Mouse (Mus musculus) heart, embryonic 15.5 days (tissue): Measurements from ENCODE around the gene Katnb1. TPM values are rescaled to one million over a fixed set of nuclear protein-coding genes. Genes with fewer than 3 reads are reported as not detected.

ENCODE experiments used
- ATAC-seq: fragments of 200-750 bp; cut with Nextera tagmentation; replicated peaks from 2 replicates; pipeline ENCODE4 v1.8.0; 2017; ENCODE audit warnings: low read depth, moderate TSS enrichment; ENCODE audit not compliant: insufficient number of reproducible peaks, insufficient read depth, low FRiP score
- H3K27ac ChIP-seq: fragments of 300-500 bp; sonication (generic); 2 replicates; pipeline ENCODE4 v1.5.1; 2015; ENCODE audit warnings: mild to moderate bottlenecking, inconsistent platforms
- H3K27me3 ChIP-seq: fragments of 300-500 bp; sonication (generic); 2 replicates; pipeline ENCODE4 v1.6.1; 2015; ENCODE audit warnings: inconsistent platforms
- H3K36me3 ChIP-seq: fragments of 300-500 bp; sonication (generic); 2 replicates; pipeline ENCODE4 v1.6.1; 2015; ENCODE audit warnings: mild to moderate bottlenecking, inconsistent platforms
- H3K4me1 ChIP-seq: fragments of 300-500 bp; sonication (generic); replicated peaks from 2 replicates; pipeline ENCODE4 v1.6.1; 2015; ENCODE audit warnings: inconsistent platforms
- H3K4me2 ChIP-seq: fragments of 300-500 bp; sonication (generic); 2 replicates; pipeline ENCODE4 v1.6.1; 2015; ENCODE audit warnings: inconsistent platforms, mild to moderate bottlenecking, moderate library complexity
- H3K4me3 ChIP-seq: fragments of 300-500 bp; sonication (generic); 2 replicates; pipeline ENCODE4 v1.5.1; 2015; ENCODE audit warnings: mild to moderate bottlenecking, inconsistent platforms
- H3K9ac ChIP-seq: fragments of 300-500 bp; sonication (generic); 2 replicates; pipeline ENCODE4 v1.6.1; 2015; ENCODE audit warnings: mild to moderate bottlenecking, inconsistent platforms
- H3K9me3 ChIP-seq: fragments of 300-500 bp; sonication (generic); replicated peaks from 2 replicates; pipeline ENCODE4 v1.6.1; 2016; ENCODE audit warnings: inconsistent platforms
- WGBS: fragments of 180-500 bp; shearing (Covaris S2); methylation state at CpG from one replicate; pipeline ENCODE4 v1.1.7; 2015; ENCODE audit warnings: mixed read lengths; 5-methylcytosine and 5-hydroxymethylcytosine counted together
- polyA plus RNA-seq: library from polyadenylated mRNA; unstranded; fragments of >200 nt; fragmentation: Nextera tagmentation; extraction: Ambion mirVana; gene quantifications from 2 replicates; pipeline ENCODE4 v1.2.1, GENCODE M21; 2015

Katnb1 gene
- polyA plus RNA-seq, 1 experiment from 2014 or later: 15.3 TPM

GRCm38 (mm10) chr8:95058661-95059060 lies 22.3 kb upstream of the Katnb1 start:
- 68% methylated on average over 6 of the region's 6 CpGs for WGBS
- H3K4me3 ChIP-seq: no peak overlapping the region
- no peak for ATAC-seq
- H3K9ac ChIP-seq: no peak overlapping the region
- no peaks in the 10 kb centered on the region for H3K9me3 ChIP-seq
- no peak overlapping the region for H3K4me2 ChIP-seq
- no peaks in the 10 kb centered on the region for H3K36me3 ChIP-seq
- H3K27ac ChIP-seq: no peak overlapping the region
- H3K4me1 ChIP-seq: peaks cover 7% of the 10 kb centered on the region
- no peaks in the 10 kb centered on the region for H3K27me3 ChIP-seq

- WGBS: 39% methylated on average over 6 of the region's 6 CpGs
- Histone ChIP-seq H3K27me3 (no peaks in the 10 kb centered on the region), H3K9me3 (no peaks in the 10 kb centered on the region), H3K4me3 (no peak overlapping the region), H3K4me1 (peaks cover 7% of the 10 kb centered on the region), H3K9ac (no peak overlapping the region), H3K4me2 (no peak overlapping the region), H3K36me3 (no peaks in the 10 kb centered on the region), H3K27ac (peak overlapping the region; percentile 33)
- no peak for ATAC-seq
Observed at GRCm38 (mm10) chr8:95059812-95060533, 21.0 kb upstream of the Katnb1 start.

- H3K27me3 ChIP-seq: no peaks in the 10 kb centered on the region
- 79% methylated on average over 2 of the region's 2 CpGs for WGBS
- no peaks in the 10 kb centered on the region for H3K9me3 ChIP-seq
- no peak overlapping the region for H3K4me3 ChIP-seq
- H3K4me2 ChIP-seq: no peak overlapping the region
- H3K36me3 ChIP-seq: no peaks in the 10 kb centered on the region
- H3K9ac ChIP-seq: no peak overlapping the region
- no peak overlapping the region for H3K27ac ChIP-seq
- ATAC-seq: no peak
- H3K4me1 ChIP-seq: peaks cover 3% of the 10 kb centered on the region
Observed at GRCm38 (mm10) chr8:95064531-95064930, 16.5 kb upstream of the Katnb1 start.

GRCm38 (mm10) chr8:95067582-95067981 lies 13.4 kb upstream of the Katnb1 start:
- no peak for ATAC-seq
- H3K4me1 ChIP-seq: no peaks in the 10 kb centered on the region
- H3K4me2 ChIP-seq: no peak overlapping the region
- whole genome bisulfite sequencing: 52% methylated on average over 3 of the region's 3 CpGs
- no peak overlapping the region for H3K27ac ChIP-seq
- H3K9ac ChIP-seq: no peak overlapping the region
- no peaks in the 10 kb centered on the region for H3K36me3 ChIP-seq
- H3K9me3 ChIP-seq: no peaks in the 10 kb centered on the region
- H3K4me3 ChIP-seq: no peak overlapping the region
- no peaks in the 10 kb centered on the region for H3K27me3 ChIP-seq

- H3K4me1 ChIP-seq: no peaks in the 10 kb centered on the region; the same call in 1 of the 2 replicates
- no peak overlapping the region for H3K27ac ChIP-seq
- WGBS: 75% methylated on average over 3 of the region's 3 CpGs
- H3K9ac ChIP-seq: no peak overlapping the region
- no peak overlapping the region for H3K4me3 ChIP-seq
- no peaks in the 10 kb centered on the region for H3K27me3 ChIP-seq
- no peaks in the 10 kb centered on the region for H3K36me3 ChIP-seq
- H3K9me3 ChIP-seq: no peaks in the 10 kb centered on the region
- no peak overlapping the region for H3K4me2 ChIP-seq
- ATAC-seq: no peak
Observed at GRCm38 (mm10) chr8:95075504-95075903, 5.5 kb upstream of the Katnb1 start.

GRCm38 (mm10) chr8:95076151-95076550 lies 4.8 kb upstream of the Katnb1 start:
- no peak for ATAC-seq
- 75% methylated on average over 17 of the region's 17 CpGs for WGBS
- H3K27ac ChIP-seq: no peak overlapping the region

GRCm38 (mm10) chr8:95078055-95078454 lies 2.9 kb upstream of the Katnb1 start:
- WGBS: 73% methylated on average over 3 of the region's 3 CpGs
- no peak for ATAC-seq
- Histone ChIP-seq H3K4me2 (no peak overlapping the region), H3K27me3 (no peaks in the 10 kb centered on the region), H3K4me3 (no peak overlapping the region), H3K4me1 (peaks cover 12% of the 10 kb centered on the region), H3K36me3 (peaks cover 6% of the 10 kb centered on the region; the same call in 1 of the 2 replicates), H3K9me3 (no peaks in the 10 kb centered on the region), H3K27ac (no peak overlapping the region), H3K9ac (no peak overlapping the region)

More at GRCm38 (mm10) chr8:95076151-95076550, 4.8 kb upstream of the Katnb1 start:
- H3K27me3 ChIP-seq: no peaks in the 10 kb centered on the region
- no peak overlapping the region for H3K4me3 ChIP-seq
- no peaks in the 10 kb centered on the region; the same call in 1 of the 2 replicates for H3K4me1 ChIP-seq
- H3K36me3 ChIP-seq: no peaks in the 10 kb centered on the region
- H3K9me3 ChIP-seq: no peaks in the 10 kb centered on the region
- H3K9ac ChIP-seq: no peak overlapping the region
- no peak overlapping the region for H3K4me2 ChIP-seq

- no peak for ATAC-seq
- Histone ChIP-seq H3K9me3 (no peaks in the 10 kb centered on the region), H3K4me2 (no peak overlapping the region), H3K27me3 (no peaks in the 10 kb centered on the region), H3K4me3 (no peak overlapping the region), H3K4me1 (peaks cover 12% of the 10 kb centered on the region), H3K9ac (no peak overlapping the region), H3K27ac (no peak overlapping the region), H3K36me3 (peaks cover 6% of the 10 kb centered on the region; the same call in 1 of the 2 replicates)
- WGBS: 81% methylated on average over 4 of the region's 4 CpGs
Observed at GRCm38 (mm10) chr8:95079305-95079704, 1.7 kb upstream of the Katnb1 start.

GRCm38 (mm10) chr8:95081650-95082049 lies 664 bp downstream of the Katnb1 start:
- peaks cover 12% of the 10 kb centered on the region for H3K4me1 ChIP-seq
- H3K27ac ChIP-seq: peak overlapping the region; percentile 70
- H3K9ac ChIP-seq: peak overlapping the region; percentile 73
- WGBS: 5% methylated on average over 11 of the region's 11 CpGs
- no peak for ATAC-seq
- peak overlapping the region; percentile 90 for H3K4me3 ChIP-seq
- peak overlapping the region; percentile 93 for H3K4me2 ChIP-seq
- H3K36me3 ChIP-seq: peaks cover 8% of the 10 kb centered on the region; the same call in 1 of the 2 replicates
- no peaks in the 10 kb centered on the region for H3K27me3 ChIP-seq
- no peaks in the 10 kb centered on the region for H3K9me3 ChIP-seq

- no peak overlapping the region for H3K27ac ChIP-seq
- 86% methylated on average over 4 of the region's 4 CpGs for WGBS
- H3K9ac ChIP-seq: no peak overlapping the region
- peaks cover 12% of the 10 kb centered on the region for H3K4me1 ChIP-seq
- no peak for ATAC-seq
- no peak overlapping the region for H3K4me3 ChIP-seq
- H3K4me2 ChIP-seq: no peak overlapping the region
- H3K36me3 ChIP-seq: peaks cover 13% of the 10 kb centered on the region; the same call in 1 of the 2 replicates
- H3K27me3 ChIP-seq: no peaks in the 10 kb centered on the region
- H3K9me3 ChIP-seq: no peaks in the 10 kb centered on the region
Observed at GRCm38 (mm10) chr8:95084261-95084660, 3.3 kb downstream of the Katnb1 start.

GRCm38 (mm10) chr8:95084744-95085431 lies 3.9 kb downstream of the Katnb1 start:
- Histone ChIP-seq H3K4me2 (no peak overlapping the region), H3K9ac (no peak overlapping the region), H3K9me3 (no peaks in the 10 kb centered on the region), H3K27me3 (no peaks in the 10 kb centered on the region), H3K4me1 (peaks cover 12% of the 10 kb centered on the region), H3K27ac (no peak overlapping the region), H3K36me3 (peaks cover 14% of the 10 kb centered on the region; the same call in 1 of the 2 replicates), H3K4me3 (no peak overlapping the region)
- ATAC-seq: no peak
- 77% methylated on average over 10 of the region's 10 CpGs for WGBS
